Mouse (Mus musculus) kidney, postnatal 14 days (tissue): Measurements from ENCODE around the gene Sfmbt2.
"Not testable (repeated sequence)": the region's sequence is repeated elsewhere in the genome, so short reads cannot be mapped to it uniquely, and the experiment has no call there.

ENCODE experiments used
- DNase-seq: peaks from one replicate; pipeline ENCODE4 v3.0.0; 2022; ENCODE audit warnings: mixed read lengths

Sfmbt2 gene

DNA sequence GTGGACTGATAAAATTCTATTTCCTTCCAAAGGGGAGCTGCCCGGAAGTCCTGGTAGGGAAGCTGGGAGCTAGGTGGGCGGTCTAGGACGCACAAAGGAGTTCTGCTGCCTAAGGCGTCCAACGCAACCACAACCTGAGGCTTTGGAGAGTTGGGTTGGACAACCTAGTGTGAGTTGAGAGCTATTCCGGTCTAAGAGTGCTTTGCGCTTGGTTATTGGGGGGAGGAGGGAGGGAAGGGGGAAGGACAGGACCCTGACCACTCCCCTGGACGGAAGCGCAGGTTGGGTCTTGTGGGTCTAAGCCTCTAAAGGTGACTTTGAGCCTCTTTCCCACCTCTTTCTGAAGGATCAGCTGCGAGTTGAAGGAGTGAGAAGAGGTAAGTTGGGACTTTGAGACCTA, at the start of gene Sfmbt2:
Gene Sfmbt2, plus strand, starts transcription at position 335 of the 400 bp plus-strand sequence.
- no peak for DNase-seq

DNA sequence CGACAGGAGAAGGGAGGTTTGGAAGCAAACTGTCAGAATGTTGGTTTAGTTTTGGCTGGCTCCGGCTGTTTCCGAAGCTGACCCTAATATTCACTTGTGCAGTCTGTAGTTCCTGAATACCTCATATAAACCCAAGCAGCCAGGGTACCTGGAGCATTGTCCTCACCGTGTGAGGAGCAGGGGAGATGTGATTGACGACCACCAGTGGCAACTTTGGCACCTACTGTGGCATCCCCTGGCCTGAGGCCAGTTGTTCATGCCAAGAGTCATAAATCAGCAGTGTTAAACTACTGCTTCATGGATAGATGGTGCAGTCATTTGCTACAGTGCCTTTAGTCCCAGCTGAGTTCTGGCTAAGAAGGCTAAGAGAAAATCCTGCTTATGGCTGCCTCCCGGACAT, 49.2 kb upstream of the Sfmbt2 start:
- DNase-seq = peak; percentile 29

DNA sequence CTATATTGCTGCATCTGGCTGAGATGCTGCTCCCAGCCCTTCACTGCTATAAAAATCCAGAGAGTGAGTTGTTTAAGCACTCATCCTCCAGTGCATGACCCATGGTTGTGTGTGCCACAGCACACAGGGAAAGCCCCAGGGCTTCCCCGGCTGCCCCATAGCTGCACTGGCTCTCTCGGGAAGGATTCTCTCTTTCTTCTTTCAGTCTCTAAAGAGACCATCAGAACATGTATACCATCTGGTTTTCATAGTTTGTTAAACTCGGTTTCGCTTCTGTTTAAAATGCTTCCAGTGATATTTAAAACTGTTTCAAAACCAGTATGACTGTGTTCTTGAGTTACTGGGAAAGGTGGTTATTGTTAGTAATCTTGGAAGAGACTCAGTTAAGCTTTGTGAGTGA, 47.1 kb upstream of the Sfmbt2 start:
- DNase-seq = no peak

DNA sequence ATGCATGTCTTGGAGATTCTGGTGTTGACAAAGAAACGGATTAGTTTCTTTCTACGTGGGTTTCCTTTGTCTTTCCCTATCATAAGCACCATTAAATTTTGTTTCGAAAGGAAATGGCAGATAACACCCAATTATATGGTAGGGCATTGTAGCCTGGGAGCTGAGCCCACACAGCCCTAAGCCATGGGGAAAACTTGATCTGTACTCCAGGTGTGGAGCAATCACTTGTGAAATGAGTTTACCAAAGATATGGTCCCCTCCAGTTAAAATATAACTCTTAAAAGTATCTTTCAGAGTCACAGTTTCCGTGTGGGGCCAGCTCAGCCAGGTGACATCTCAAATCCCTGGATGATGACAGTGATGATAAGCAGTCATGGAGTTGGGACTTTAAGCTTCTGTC, 45.3 kb upstream of the Sfmbt2 start:
- DNase-seq = no peak

DNA sequence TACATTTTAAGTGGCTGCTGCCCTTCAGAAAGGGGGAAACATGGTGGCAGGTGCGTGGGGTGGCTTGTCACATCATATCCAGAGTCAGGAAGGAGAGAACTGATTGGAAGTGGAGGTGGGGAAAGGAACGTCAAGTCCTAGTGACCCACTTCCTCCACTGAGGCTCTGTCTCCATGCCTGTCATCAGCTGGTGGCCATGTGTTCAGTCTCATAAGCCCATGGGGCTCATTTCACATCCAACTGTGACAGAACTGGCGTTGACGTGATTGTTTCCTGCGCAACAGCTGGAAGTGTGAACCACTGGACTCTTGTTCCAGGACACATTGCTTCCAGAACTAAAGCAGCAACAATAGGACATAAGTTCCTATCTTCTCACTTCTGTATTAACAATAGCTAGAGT, 40.1 kb upstream of the Sfmbt2 start:
- no peak for DNase-seq

DNA sequence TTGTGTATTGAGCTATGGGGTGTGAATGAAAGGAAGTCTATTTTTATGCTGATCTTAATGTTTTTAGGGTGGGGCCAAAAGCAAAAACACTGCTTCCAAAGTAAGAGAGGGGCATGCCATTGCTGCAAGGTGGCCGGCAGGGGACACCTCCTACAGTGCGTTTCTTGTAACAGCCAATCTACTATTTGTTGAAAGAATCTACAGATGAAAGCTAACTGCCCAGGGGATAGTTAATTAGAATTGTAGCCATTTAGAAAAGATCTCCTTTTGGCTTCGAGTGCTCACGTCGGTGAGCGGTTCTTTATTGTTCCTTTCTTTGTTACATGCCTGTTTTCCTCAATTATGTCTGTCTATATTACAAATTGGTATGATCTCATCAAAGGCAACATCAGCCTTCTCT, 36.0 kb upstream of the Sfmbt2 start:
- DNase-seq = no peak

DNA sequence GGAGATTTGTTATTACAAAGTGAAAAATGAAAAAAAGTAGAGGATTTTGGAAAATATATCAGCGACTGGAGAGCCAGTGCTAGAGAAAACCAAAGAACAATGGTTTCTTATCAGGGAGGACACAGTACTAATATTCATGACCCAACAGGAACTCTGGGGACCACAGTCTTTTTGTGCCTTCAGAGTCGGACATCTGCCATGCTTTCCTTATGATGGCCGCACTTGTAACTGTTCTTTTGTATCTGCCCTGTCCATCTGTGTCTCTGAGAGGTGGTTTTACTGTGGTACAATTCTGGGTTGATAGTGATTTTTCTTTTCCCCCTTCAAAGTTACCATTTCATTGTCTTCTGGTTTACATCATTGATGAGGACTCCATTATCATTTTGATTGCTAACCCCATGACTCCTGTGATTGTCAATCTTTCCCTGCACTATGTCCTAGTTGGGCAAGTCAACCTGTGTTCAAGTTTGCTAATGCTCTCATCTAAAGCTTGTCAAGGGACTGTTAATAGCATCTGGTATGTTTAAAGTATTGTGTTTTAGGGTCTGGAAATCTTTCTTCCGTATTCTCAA, 35.2 kb upstream of the Sfmbt2 start:
- DNase-seq = no peak

DNA sequence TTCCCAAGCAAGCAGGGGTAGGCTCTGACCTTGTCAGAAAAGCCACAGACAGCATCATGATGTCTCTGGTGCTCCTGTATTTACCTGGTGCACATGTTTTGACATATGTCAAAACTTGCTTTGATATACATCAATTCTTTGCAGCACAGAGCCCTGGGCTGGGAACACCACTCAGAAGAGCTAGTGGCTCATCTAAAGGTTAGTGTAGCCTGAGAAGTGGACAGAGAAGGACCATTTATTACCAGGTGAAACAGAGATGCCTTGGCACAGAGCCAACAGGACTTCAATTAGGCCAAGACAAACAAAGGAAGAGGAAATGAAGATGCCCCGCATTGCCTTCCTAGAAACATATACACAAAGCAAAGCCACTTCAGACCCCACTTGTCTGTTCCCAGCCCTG, 30.3 kb upstream of the Sfmbt2 start:
- DNase-seq = no peak

DNA sequence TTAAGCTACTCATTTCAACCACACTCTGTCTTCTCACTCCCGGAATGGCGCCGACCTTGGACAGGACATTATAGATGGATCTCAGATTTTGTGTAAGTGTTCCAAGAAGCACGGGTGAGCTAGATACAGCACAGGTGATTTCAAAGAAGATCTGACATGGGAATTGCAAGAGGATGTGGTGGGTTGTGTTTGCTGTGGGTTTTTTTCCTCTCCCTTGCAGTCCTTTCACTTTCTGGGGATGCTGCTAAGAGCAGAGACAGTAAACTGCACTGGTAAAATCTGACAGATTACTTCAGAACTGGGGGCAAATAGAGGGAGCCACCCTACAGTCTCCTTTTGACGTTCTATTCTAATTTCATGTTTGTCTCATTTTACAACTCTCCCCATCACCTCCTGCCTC, 26.8 kb upstream of the Sfmbt2 start:
- no peak for DNase-seq

DNA sequence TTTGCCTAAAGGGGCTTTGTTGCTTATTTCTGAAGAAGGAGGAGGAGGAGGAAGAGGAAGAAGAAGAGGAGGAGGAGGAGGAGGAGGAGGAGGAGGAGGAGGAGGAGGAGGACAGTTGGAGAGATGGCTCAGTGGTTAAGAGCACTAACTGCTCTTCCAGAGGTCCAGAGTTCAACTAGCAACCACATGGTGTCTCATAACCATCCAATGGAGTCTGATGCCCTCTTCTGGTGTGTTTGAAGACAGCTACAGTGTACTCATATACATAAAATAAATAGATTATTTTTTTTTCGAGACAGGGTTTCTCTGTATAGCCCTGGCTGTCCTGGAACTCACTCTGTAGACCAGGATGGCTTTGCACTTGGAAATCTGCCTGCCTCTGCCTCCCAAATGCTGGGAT, 26.2 kb upstream of the Sfmbt2 start:
- not testable (repeated sequence) for DNase-seq

DNA sequence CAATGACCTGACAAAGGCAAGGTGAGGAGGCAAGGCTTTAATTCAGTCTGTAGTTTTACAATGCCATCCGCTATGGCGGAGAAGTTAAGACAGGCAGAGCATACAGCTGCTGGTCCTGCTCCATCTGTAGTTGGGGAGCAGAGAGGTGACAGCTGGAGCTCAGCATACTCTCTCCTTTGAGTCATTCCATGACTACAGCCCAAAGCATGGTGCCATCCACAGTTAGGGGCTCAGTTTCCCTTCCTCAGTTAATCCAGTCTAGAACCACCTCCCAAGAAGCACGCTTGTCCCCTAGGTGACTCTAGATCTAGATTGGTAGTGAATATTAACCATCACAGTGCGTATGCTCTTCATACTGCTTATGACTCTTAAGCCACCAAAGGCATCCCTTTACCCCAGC, 23.1 kb upstream of the Sfmbt2 start:
- DNase-seq = no peak

DNA sequence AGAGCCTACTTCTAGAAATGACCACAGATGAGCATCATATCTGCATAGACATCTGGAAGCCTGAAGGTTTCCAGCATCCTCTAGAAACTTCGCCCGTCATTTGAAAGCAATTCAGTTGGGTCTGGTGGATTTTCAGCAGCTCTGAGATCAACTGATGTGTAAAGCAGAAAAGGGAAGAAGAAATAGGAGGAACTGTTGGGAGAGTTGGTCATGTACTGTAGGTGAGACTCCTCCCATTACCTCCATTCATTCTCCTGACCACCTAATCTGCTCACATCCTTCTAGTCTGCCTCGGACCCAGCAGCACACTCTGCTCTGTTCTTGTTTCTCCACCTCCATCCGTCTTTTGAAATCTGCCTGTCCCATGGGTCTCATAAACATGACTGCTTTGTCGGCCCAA, 22.3 kb upstream of the Sfmbt2 start:
- no peak for DNase-seq

DNA sequence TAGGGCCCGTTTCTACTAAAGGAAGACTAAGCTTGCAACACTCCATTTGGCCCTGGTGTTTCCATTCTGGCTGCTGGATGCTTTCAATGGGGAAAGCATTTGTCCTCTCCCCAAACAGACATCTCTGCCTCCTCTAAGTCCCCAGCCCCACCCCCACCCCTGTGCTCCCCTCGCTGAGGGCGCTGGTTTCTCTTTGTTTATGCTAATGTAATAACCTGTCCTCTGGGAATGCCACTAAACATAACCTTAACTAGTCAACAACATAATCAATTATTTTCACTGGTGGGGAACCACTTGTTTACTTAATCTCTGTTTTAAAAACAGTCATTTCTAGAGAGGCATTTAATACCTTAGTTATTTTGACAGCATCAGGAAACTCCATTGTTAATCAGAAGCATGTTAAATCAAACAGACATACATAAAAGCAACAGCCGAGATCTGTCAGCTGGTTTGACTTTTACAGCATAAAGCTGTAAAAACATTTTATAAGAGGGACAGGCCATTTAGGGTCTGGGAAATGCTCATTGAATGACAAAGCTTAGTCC, 20.0 kb upstream of the Sfmbt2 start:
- DNase-seq = peak; percentile 19

DNA sequence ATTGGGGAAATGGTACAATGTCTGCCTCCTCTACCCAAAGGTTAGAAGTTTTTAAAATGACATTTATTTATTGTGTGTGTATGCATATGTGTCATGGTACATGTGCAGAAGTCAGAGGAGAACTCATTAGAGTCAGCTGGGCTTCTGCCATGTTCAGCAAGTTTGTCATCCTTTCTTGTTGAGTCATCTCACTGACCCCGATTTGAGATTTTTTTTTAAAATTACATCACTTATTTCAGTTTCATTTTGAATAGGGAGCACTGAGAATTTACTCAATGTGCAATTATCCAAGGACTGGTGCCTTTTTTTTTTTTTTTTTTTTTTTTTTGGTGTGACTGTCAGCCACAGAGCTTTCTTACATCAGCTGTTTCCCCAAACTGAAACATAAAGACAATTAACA, 19.2 kb upstream of the Sfmbt2 start:
- no peak for DNase-seq

DNA sequence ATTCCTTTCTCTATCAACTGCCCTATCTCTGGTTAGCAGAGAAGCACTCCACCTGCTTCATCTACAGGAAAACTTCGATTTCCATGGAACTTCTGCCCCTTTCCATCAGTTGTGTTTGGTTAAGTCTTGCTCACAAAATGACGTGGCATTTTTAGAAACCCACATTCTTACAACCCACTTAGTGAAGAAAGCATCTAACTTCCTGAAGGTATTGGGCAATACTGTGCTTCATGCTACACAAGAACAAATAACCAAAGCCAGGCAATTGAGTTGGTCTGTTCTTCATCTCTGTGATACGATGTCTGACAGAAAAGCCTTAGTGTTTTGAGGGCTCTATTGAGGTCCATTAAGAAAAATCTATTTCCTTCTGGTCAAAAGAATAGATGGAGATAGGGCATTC, 17.4 kb upstream of the Sfmbt2 start:
- DNase-seq = no peak

DNA sequence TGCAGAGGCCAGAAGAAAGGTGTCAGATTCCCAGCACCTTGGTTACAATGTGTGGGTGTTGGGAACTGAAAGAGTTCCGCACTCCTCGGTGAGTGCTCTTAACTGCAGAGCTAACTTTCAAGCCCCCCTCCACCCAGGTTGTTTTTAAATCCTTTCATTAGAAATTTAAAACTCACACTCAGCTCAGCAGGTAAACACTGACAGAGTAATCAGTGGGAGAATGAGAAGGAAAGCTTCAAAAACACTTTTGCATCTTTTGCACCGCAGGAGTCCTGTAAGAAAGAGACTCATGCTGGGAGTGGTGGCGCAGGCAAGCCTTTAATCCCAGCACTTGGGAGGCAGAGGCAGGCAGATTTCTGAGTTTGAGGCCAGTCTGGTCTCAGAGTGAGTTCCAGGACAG, 16.4 kb upstream of the Sfmbt2 start:
- DNase-seq = no peak

DNA sequence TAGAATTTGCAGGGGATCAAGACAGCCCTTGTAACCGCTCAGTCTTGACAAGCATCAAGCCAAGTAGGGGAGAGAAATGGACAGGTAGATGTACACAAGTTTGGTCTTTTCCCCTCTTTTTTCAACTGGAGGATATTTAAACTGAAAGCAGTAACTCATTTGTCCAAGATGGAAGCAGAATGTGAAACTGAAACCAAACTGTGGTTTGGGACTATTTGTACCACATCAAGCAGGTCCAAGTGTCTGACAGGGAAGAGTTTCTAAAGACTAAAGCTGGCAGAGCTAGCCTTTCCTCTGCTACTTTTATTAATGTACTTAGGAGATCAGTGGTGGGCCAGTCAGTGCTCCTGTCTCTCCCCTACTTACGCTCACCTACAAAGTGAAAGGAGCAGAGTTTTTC, 10.4 kb upstream of the Sfmbt2 start:
- no peak for DNase-seq

DNA sequence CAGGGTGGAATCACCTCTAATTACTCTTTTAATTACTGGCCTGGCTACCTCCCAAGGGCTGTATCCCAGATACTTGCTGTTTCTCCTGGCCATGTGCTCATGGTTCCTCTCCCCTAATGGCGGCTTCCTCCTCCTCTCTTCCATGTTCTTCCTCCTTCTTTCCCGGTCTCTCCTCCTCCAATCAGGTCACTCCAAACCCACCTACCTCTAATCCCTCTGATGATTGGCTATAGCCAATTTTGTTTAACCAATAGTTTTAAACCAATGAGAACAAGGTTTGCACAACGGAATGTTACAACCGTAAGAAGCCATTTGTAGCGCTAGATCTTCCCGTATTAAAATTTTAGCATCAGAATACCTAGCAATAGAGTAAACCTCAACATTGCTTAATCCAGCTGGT, 5.2 kb upstream of the Sfmbt2 start:
- DNase-seq = no peak

DNA sequence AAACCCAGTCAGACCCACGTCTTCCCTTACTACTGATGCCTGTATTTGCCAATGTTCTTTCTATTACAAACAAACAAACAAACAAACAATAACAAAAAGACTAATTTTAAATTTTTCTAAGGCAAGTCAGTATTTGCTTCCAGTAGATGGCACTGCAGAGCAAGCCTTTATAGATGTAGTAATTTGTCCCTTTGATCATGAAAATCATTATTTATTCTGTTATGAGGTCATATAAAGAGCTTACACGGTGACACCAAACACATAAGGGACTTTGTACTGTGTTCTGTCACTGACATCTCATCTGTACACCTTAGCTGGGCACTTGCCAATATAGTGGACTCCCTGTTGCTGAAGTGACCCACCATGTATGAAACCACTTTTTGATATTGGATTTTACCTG, 4.0 kb upstream of the Sfmbt2 start:
- DNase-seq = no peak

DNA sequence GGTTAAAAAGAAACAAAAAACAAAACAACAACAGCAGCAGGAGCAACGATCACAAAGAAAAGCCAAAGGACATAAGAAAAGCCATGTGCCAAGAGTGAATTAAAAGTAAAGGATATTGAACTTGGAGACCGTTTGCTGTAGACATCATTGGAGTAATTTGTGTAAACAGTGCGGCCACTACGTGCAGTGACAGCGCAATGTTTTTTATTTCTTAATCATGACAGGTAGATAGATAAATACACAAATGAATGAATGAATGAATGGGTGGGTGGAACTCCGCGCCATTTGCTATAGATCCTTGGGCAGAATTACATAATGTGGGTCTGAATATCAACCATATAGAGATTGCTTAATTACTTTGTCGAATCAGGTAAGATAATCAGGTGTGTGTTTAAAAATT, 634 bp upstream of the Sfmbt2 start:
- no peak for DNase-seq

DNA sequence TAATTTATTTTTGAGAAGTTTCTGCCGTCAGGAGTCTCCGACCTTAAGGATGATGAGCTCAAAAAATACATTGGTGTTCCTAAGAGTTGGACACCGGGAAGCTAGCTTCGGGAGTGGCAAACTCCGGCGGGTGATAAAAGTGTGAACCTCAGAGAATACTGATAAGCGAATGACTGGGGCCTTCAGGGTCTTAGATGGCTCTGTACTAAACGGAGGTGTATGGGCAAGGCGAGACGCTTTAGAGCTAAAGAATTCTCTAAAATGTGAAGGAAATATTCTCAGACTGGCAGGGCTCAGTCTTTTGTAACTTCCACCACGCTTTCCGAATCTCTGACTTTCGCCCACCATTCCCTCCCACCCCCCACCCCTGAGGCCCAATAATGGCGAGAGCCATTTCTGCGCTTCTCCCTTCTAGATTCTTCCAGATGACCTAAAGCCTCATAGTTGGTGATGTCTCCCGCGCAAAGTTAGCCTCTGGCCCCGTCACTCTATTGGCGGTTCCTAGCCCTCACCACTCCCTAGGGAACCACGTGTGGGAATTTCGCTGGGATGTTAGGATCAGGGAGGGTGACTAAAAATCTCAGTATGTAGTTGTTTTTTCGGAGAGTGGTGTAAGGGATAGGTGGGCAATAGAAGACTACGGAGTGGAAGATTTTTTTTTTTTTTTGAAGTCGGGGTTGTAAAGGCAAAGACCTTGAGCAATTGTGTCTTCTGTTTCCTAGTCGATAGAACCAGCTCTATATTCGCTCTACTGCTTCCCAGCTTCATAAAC, 563 bp downstream of the Sfmbt2 start:
- DNase-seq = no peak

DNA sequence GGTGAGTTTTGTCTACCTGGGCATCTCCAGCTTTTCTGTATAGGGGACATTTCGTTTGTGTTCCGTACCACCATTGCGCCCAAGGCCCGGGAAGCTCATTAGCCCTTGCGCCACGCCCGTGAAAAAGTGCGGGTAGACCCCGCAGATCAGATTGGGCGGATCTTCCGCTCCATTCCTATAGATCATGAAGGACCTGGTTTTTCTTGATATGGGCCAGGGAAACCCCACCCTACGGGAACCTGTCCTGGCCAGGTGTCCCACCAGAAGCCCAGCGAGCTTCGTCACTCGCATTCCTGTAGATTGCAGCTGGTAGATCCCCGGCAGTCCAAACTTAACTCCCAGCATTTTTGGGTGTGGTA, 1.1 kb downstream of the Sfmbt2 start:
- DNase-seq = no peak

DNA sequence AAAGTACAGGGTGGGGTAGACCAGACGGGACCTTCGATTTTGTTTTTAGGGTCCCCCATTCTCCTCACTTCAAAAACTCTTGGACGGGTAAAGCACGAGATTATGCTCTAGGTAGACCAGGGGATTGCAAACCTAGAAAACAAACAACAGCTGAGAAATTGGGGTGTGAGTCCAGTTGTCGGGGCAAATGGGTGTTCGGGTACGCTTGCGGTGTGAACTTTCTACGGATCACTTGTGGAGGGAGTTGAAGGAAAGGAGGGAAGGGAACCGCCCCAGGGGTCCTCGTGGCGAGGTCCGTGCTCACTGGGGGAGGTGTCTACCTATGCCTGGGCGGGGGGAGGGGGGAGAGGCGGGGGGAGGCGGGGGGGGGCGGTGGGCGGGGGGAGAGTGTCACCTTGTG, 1.6 kb downstream of the Sfmbt2 start:
- no peak for DNase-seq

DNA sequence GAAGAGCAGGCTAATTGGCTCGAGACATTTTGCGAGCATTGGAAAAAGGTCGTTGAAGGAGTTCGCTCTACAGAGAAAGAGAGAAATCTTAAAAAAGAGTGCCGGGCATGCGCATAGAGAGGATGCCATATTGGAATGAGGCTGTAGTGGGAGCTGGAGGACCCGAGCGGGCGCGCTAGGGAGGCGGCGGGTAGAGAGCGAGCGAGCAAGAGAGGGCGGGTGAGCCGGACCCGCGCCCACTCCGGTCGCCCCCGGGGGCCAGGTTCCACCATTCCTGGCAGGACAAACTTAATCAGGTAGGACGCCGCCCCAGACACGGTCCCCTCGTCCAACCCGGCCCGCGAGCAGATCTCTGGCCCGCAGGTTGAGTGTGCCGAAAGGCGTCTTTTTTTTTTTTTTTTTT, 2.0 kb downstream of the Sfmbt2 start:
- peak; percentile 74 for DNase-seq
